Mouse (Mus musculus): ENCODE measurements at regions not wholly inside any gene's neighbourhood (a gene's known extent, or its start where the extent isn't known, plus 50 kb on each side); places are given as distances from the start of the nearest gene placed in this dataset.

DNA sequence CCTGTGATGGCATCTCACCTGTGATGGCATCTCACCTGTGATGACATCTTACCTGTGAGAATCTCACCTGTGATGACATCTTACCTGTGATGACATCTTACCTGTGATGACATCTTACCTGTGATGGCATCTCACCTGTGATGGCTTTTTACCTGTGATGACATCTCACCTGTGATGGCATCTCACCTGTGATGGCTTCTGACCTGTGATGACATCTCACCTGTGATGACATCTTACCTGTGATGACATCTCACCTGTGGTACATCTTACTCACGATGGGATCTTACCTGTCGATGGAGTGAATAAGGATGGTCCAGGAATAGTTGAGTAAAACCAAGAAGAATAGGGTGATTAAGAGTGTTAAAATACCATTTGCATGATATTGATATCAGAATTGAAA, 76.9 kb upstream of the Ifngr1 start:
- TF ChIP-seq CTCF (IDR thresholded peaks at IDR 0.05; ENCODE audit: borderline replicate concordance, insufficient read depth, low read depth, low read length): no peak
- TF ChIP-seq POLR2A (IDR thresholded peaks at IDR 0.05; ENCODE audit: borderline replicate concordance, insufficient read depth, low read length): no peak

Data from cerebellum, adult 2 months (tissue).